Mouse (Mus musculus) bone marrow macrophage, adult 2 months (primary cell): Measurements from ENCODE around the gene Chic2.

Source experiments
- CTCF ChIP-seq: IDR thresholded peaks from 2 replicates; pipeline ENCODE4 v1.5.1; 2012; ENCODE audit warnings: low read depth, mild to moderate bottlenecking, low read length, moderate library complexity
- POLR2A ChIP-seq: IDR thresholded peaks from 2 replicates; pipeline ENCODE4 v1.6.1; 2012; ENCODE audit warnings: mild to moderate bottlenecking, low read depth, low read length, borderline replicate concordance

GRCm38 (mm10) chr5:75066715-75067114, 22.1 kb upstream of the Chic2 start:
- TF ChIP-seq CTCF (no peak), POLR2A (no peak)
